19 mouse cellular contexts compared by ENCODE assay signal in genomic region chr13:114466269-114466919, GRCm38 (mm10). TPM values are rescaled to one million over a fixed set of nuclear protein-coding genes. Genes with fewer than 3 reads are reported as not detected.
"Had no signal": no experiment of that assay in that cellular context is flagged by ENCODE, and none has a peak within 500 bp of the region (broad histone marks: within the 10 kb centered on the region; RNA-seq: fewer than 3 reads in every experiment).

No protein-coding gene starts in this region.

- H3K4me1 ChIP-seq: liver, embryonic 15.5 days; midbrain, embryonic 10.5 days; midbrain, embryonic 12.5 days; neural tube, embryonic 13.5 days; neural tube, embryonic 15.5 days; stomach, embryonic 15.5 days had no signal

- H3K27ac ChIP-seq: liver, embryonic 15.5 days; midbrain, embryonic 10.5 days; midbrain, embryonic 12.5 days; neural tube, embryonic 13.5 days; neural tube, embryonic 15.5 days; stomach, embryonic 15.5 days; stomach, postnatal 0 days had no signal

- H3K36me3 ChIP-seq: liver, embryonic 15.5 days; midbrain, embryonic 10.5 days; midbrain, embryonic 12.5 days; neural tube, embryonic 13.5 days; neural tube, embryonic 15.5 days; stomach, embryonic 15.5 days had no signal

- H3K4me3 ChIP-seq: liver, embryonic 15.5 days; midbrain, embryonic 10.5 days; midbrain, embryonic 12.5 days; myocyte; neural tube, embryonic 13.5 days; neural tube, embryonic 15.5 days; stomach, embryonic 15.5 days had no signal

- H3K9ac ChIP-seq: liver, embryonic 15.5 days; lung, embryonic 14.5 days; midbrain, embryonic 12.5 days; neural tube, embryonic 13.5 days; neural tube, embryonic 15.5 days; stomach, embryonic 15.5 days had no signal

- DNase-seq: lung, adult 18-20 months; lung, embryonic 14.5 days; lung, postnatal 10 days; lung, postnatal 4 days; midbrain, embryonic 14.5 days; right cerebral cortex, postnatal 14 days; thymus, adult 2 months; thymus, postnatal 25 days; thymus, postnatal 4 days had no signal

- H3K4me2 ChIP-seq: liver, embryonic 15.5 days; lung, embryonic 14.5 days; midbrain, embryonic 12.5 days; neural tube, embryonic 13.5 days; neural tube, embryonic 15.5 days; stomach, embryonic 15.5 days had no signal

- ATAC-seq: midbrain, embryonic 16.5 days had no signal

- H3K9me3 ChIP-seq: liver, embryonic 15.5 days; midbrain, embryonic 10.5 days; midbrain, embryonic 12.5 days; neural tube, embryonic 13.5 days; neural tube, embryonic 15.5 days; stomach, embryonic 15.5 days had no signal

RNA-seq across cellular contexts. Expression of gene Fst, which starts 7.6 kb away (rescaled TPM):
- total RNA-seq: megakaryocyte-erythroid progenitor cell, adult 5-6 weeks had no signal
